In the genomic region with DNA sequence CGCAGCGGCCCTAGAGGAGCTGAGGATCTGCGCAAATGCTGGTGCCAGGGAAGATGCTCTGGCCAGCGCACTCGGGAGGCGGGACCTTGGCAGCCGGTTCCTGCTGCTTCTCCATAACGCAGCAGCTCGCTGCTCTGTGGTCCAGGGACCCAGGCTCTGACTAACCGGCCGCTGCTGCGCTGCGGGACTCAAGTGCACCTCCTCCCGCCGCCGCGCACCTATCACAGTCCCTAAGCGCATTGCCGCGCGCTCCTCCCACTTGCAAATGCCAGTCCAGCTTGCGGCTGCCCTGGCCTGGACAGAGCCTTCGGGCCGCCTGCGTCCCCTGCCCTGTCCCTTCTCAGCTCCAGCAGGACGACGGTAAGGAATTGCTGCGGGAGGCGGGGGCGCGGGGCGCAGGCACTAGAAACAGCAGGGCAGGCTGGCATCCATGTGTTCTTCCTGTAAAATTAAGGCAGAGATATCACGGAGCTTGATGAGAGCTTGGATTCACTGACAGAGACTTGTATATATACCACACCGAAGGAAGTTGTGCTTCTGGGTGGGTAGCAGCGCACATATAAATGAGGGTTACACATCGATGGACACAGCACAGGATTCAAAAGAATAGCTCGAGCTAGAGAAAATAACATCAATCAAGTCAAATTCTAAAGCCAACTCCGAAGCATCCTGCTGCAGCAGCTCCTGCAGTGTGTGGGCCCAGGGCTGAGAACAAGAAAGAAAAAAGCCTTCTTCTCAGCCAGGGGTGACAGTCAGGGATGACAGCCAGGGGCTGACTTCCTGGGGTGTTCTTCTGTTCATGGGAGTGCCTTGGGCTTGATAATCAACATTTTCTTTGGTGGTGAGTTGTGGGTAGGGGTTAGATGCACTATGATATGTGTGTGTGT, we compare ENCODE assay signal across 8 mouse cellular contexts. TPM values are rescaled to one million over a fixed set of nuclear protein-coding genes. Genes with fewer than 3 reads are reported as not detected.
DNase-seq lines count a peak whose midpoint lies in the region; ATAC-seq and TF ChIP-seq lines count a peak whose summit lies in the region.

No protein-coding gene starts in this region.

- ATAC-seq in heart, embryonic 15.5 days (replicated peaks; ENCODE audit: insufficient number of reproducible peaks, insufficient read depth, low FRiP score, low read depth): peak; percentile 50; the same call in 1 of the 2 replicates
- ATAC-seq in kidney, postnatal 0 days (replicated peaks; ENCODE audit: low FRiP score, low read depth): peak; percentile 74
- no peak for ATAC-seq in liver, embryonic 11.5 days (replicated peaks; ENCODE audit: low FRiP score)

- H3K4me2 ChIP-seq in heart, embryonic 15.5 days: peak overlapping the region; percentile 69
- peak overlapping the region; percentile 62 for H3K4me2 ChIP-seq in kidney, postnatal 0 days (ENCODE audit: low read length)
- H3K4me2 ChIP-seq in liver, embryonic 11.5 days: peak overlapping the region; percentile 60

- no peak overlapping the region for H3K27ac ChIP-seq in heart, embryonic 15.5 days
- no peak overlapping the region for H3K27ac ChIP-seq in kidney, postnatal 0 days
- no peak overlapping the region for H3K27ac ChIP-seq in liver, embryonic 11.5 days (ENCODE audit: low read depth, low read length)

- no peak overlapping the region for H3K9ac ChIP-seq in heart, embryonic 15.5 days
- H3K9ac ChIP-seq in kidney, postnatal 0 days (ENCODE audit: low read depth, low read length): peak overlapping the region; percentile 40; the same call in 1 of the 2 replicates
- H3K9ac ChIP-seq in liver, embryonic 11.5 days (ENCODE audit: low read depth, low read length): no peak overlapping the region

- H3K36me3 ChIP-seq in heart, embryonic 15.5 days: no peaks in the 10 kb centered on the region
- no peaks in the 10 kb centered on the region for H3K36me3 ChIP-seq in kidney, postnatal 0 days (ENCODE audit: insufficient read depth, low read length)
- no peaks in the 10 kb centered on the region for H3K36me3 ChIP-seq in liver, embryonic 11.5 days (ENCODE audit: control insufficient read depth, insufficient read depth, low read length)

- H3K9me3 ChIP-seq in heart, embryonic 15.5 days (replicated peaks): no peaks in the 10 kb centered on the region
- H3K9me3 ChIP-seq in kidney, postnatal 0 days (replicated peaks; ENCODE audit: low read length): no peaks in the 10 kb centered on the region
- no peaks in the 10 kb centered on the region for H3K9me3 ChIP-seq in liver, embryonic 11.5 days (ENCODE audit: control insufficient read depth, low read length)

- WGBS in heart, embryonic 15.5 days: 5% methylated on average over 38 of the region's 38 CpGs
- 4% methylated on average over 38 of the region's 38 CpGs for WGBS in kidney, postnatal 0 days
- WGBS in liver, embryonic 11.5 days: 6% methylated on average over 38 of the region's 38 CpGs

- H3K4me1 ChIP-seq in heart, embryonic 15.5 days (replicated peaks): peaks cover 7% of the 10 kb centered on the region
- H3K4me1 ChIP-seq in kidney, postnatal 0 days (replicated peaks; ENCODE audit: insufficient read depth, low read length): peaks cover 7% of the 10 kb centered on the region
- no peaks in the 10 kb centered on the region for H3K4me1 ChIP-seq in liver, embryonic 11.5 days (replicated peaks; ENCODE audit: control insufficient read depth, insufficient read depth, low read length)

- H3K4me3 ChIP-seq in heart, embryonic 15.5 days: peak overlapping the region; percentile 42
- H3K4me3 ChIP-seq in kidney, postnatal 0 days (replicated peaks; ENCODE audit: low read depth, low read length): peak overlapping the region; percentile 28
- peak overlapping the region; percentile 32 for H3K4me3 ChIP-seq in liver, embryonic 11.5 days (ENCODE audit: low read depth, low read length)

- no peak for TF ChIP-seq CTCF in kidney, postnatal 0 days (IDR thresholded peaks at IDR 0.05; ENCODE audit: low read depth)

- peaks cover 51% of the 10 kb centered on the region for H3K27me3 ChIP-seq in heart, embryonic 15.5 days
- no peaks in the 10 kb centered on the region for H3K27me3 ChIP-seq in kidney, postnatal 0 days (ENCODE audit: insufficient read depth, low read length)
- H3K27me3 ChIP-seq in liver, embryonic 11.5 days (replicated peaks; ENCODE audit: control insufficient read depth, insufficient read depth, low read length): peaks cover 27% of the 10 kb centered on the region

- peak; percentile 47 for DNase-seq in testis, postnatal 10 days (ENCODE audit: low spot score)
- no peak for DNase-seq in testis, postnatal 14 days (ENCODE audit: low spot score)
- DNase-seq in embryo, embryonic 11.5 days (ENCODE audit: low read depth, low spot score): peak; percentile 35
- peak; percentile 76 for DNase-seq in kidney, postnatal 0 days (ENCODE audit: low spot score)
- DNase-seq in liver, embryonic 11.5 days (ENCODE audit: low spot score): peak; percentile 42
- peak; percentile 18 for DNase-seq in ovary, postnatal 14 days (ENCODE audit: low spot score)
- DNase-seq in spleen, postnatal 10 days (ENCODE audit: low spot score in 2 of 2): no peak

RNA-seq across cellular contexts. Expression of a gene that starts 45.4 kb away (rescaled TPM):
- polyA plus RNA-seq in heart, embryonic 15.5 days (2015; fragmentation: Nextera tagmentation; extraction: Ambion mirVana): 0.16 and 1.6 TPM in 2 replicates
- 4.8 and 5.6 TPM in 2 replicates for polyA plus RNA-seq in kidney, postnatal 0 days (2015; fragmentation: Nextera tagmentation; extraction: Ambion mirVana)
- polyA plus RNA-seq in liver, embryonic 11.5 days (2014; fragmentation: Nextera tagmentation; extraction: Ambion mirVana): 0.11 and 0.23 TPM in 2 replicates

Comparison
In these comparisons a context has a peak if more than half of its experiments do, and no peak if none do; other contexts are left out.
1. DNase-seq: peak in testis, postnatal 10 days (single experiment), embryo, embryonic 11.5 days (single experiment), kidney, postnatal 0 days (single experiment), liver, embryonic 11.5 days (single experiment) and ovary, postnatal 14 days (single experiment); none in testis, postnatal 14 days (single experiment) and spleen, postnatal 10 days (0 of 2).
2. Peak in every context shown above with its lines, with median percentiles within 50 percentile points of each other: H3K4me2 ChIP-seq and H3K4me3 ChIP-seq.